Mouse (Mus musculus) ovary, postnatal 14 days (tissue): ENCODE results near the gene Plekha8.

Experiments used
- DNase-seq: peaks from one replicate; pipeline ENCODE4 v3.0.0; 2022; ENCODE audit warnings: low spot score

The Plekha8 gene

GRCm38 (mm10) chr6:54655471-54656095 is 60.7 kb downstream of the Plekha8 start:
- no peak for DNase-seq

GRCm38 (mm10) chr6:54657861-54658260 is 63.0 kb downstream of the Plekha8 start:
- no peak for DNase-seq

- DNase-seq = no peak
Observed at GRCm38 (mm10) chr6:54669868-54670267, 75.0 kb downstream of the Plekha8 start.

GRCm38 (mm10) chr6:54672901-54673300 is 78.0 kb downstream of the Plekha8 start:
- no peak for DNase-seq

GRCm38 (mm10) chr6:54679686-54680085 is 84.8 kb downstream of the Plekha8 start:
- no peak for DNase-seq

GRCm38 (mm10) chr6:54680891-54681745 is 86.2 kb downstream of the Plekha8 start, which contains the start of gene Mturn:
Gene Mturn (plus strand): TSS chr6:54681624.
- DNase-seq = peak; percentile 99

- DNase-seq = no peak
Observed at GRCm38 (mm10) chr6:54681746-54682428, 87.0 kb downstream of the Plekha8 start.

- DNase-seq = no peak
Observed at GRCm38 (mm10) chr6:54684085-54684484, 89.2 kb downstream of the Plekha8 start.

GRCm38 (mm10) chr6:54685103-54685502 is 90.2 kb downstream of the Plekha8 start:
- no peak for DNase-seq

GRCm38 (mm10) chr6:54685716-54686395 is 90.9 kb downstream of the Plekha8 start:
- no peak for DNase-seq

GRCm38 (mm10) chr6:54686946-54687737 is 92.2 kb downstream of the Plekha8 start:
- DNase-seq = no peak

- no peak for DNase-seq
Observed at GRCm38 (mm10) chr6:54688467-54689323, 93.8 kb downstream of the Plekha8 start.

- no peak for DNase-seq
Observed at GRCm38 (mm10) chr6:54689686-54690085, 94.8 kb downstream of the Plekha8 start.

- DNase-seq = no peak
Observed at GRCm38 (mm10) chr6:54690838-54691237, 95.9 kb downstream of the Plekha8 start.

- DNase-seq = no peak
Observed at GRCm38 (mm10) chr6:54691368-54692116, 96.6 kb downstream of the Plekha8 start.

- DNase-seq = no peak
Observed at GRCm38 (mm10) chr6:54692201-54692600, 97.3 kb downstream of the Plekha8 start.

GRCm38 (mm10) chr6:54693286-54693685 is 98.4 kb downstream of the Plekha8 start:
- DNase-seq = no peak
